Mouse (Mus musculus): ENCODE measurements around the gene Rbm33. TPM values are rescaled to one million over a fixed set of nuclear protein-coding genes. Genes with fewer than 3 reads are reported as not detected.
A peak's percentile ranks its signal among the peaks of the same experiment; 100 is the strongest.

The Rbm33 gene
- polyA plus RNA-seq, 1 experiment, result not detected

DNA sequence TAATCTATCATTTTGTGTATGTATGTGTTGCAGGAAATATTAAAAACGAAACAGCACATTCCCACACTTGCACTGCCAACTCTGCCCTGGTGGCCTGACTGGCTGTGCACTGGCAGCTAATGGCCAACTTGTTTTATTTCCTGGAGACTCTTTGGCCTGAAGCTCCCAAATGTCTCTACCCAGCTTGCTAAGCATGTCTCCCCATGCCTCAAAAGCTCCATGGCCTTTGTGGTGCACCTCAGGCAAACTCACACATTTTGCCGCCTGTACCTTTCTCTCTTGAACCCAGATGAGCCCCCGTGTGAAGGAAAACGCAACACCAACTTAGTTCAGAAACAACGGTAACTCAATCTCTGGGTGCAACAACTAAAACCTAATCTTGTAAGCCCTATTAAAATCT lies 136.2 kb downstream of the Rbm33 start:
- Histone ChIP-seq H3K27ac (ENCODE audit: insufficient read depth, low read depth, low read length) (no peak overlapping the region), H3K4me1 (ENCODE audit: control insufficient read depth, insufficient read depth, low read length) (peaks cover 4% of the 10 kb centered on the region), H3K4me3 (ENCODE audit: insufficient read depth, low read depth, low read length) (no peak overlapping the region)
- WGBS, result 87% methylated on average over 5 of the region's 5 CpGs
- TF ChIP-seq CTCF (IDR thresholded peaks at IDR 0.05; ENCODE audit: insufficient read depth, low read depth, low read length) (no peak), POLR2A (IDR thresholded peaks at IDR 0.05; ENCODE audit: insufficient read depth, low read depth, low read length) (no peak)

DNA sequence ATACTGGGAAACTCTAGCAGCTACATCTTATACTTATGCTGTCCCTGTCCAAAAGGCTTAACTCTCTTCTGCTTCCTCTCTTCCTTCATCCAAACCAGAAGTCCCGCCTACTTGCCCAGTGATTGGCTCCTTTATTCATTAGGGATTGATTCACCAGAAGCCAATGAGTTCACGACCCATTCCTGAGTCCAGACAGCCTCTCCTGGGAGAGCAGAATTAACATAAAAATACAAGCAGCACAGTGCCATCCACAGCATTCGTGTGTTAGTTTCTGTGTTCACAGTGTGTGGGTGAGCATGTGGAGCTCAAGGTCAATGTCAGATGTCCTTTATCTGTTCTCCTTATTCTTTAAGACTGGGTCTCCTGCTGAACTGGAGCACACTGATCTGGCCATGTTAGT lies 136.6 kb downstream of the Rbm33 start:
- H3K4me1 ChIP-seq (ENCODE audit: control insufficient read depth, insufficient read depth, low read length), result peaks cover 8% of the 10 kb centered on the region
- no peak for TF ChIP-seq CTCF (IDR thresholded peaks at IDR 0.05; ENCODE audit: insufficient read depth, low read depth, low read length)
- no peak for TF ChIP-seq POLR2A (IDR thresholded peaks at IDR 0.05; ENCODE audit: insufficient read depth, low read depth, low read length)
- H3K4me3 ChIP-seq (ENCODE audit: insufficient read depth, low read depth, low read length), result no peak overlapping the region
- no peak overlapping the region for H3K27ac ChIP-seq (ENCODE audit: insufficient read depth, low read depth, low read length)
- 43% methylated on average over 3 of the region's 3 CpGs for WGBS

- H3K4me1 ChIP-seq (ENCODE audit: control insufficient read depth, insufficient read depth, low read length), result peaks cover 12% of the 10 kb centered on the region
- WGBS, result 88% methylated on average over 6 of the region's 6 CpGs
- H3K27ac ChIP-seq (ENCODE audit: insufficient read depth, low read depth, low read length), result no peak overlapping the region
- H3K4me3 ChIP-seq (ENCODE audit: insufficient read depth, low read depth, low read length), result no peak overlapping the region
- TF ChIP-seq POLR2A (IDR thresholded peaks at IDR 0.05; ENCODE audit: insufficient read depth, low read depth, low read length) (no peak), CTCF (IDR thresholded peaks at IDR 0.05; ENCODE audit: insufficient read depth, low read depth, low read length) (no peak)
Measured at GRCm38 (mm10) chr5:28454546-28454945, 137.6 kb downstream of the Rbm33 start.

- 94% methylated on average over 5 of the region's 5 CpGs for WGBS
- H3K4me1 ChIP-seq (ENCODE audit: control insufficient read depth, insufficient read depth, low read length), result peaks cover 12% of the 10 kb centered on the region
- TF ChIP-seq POLR2A (IDR thresholded peaks at IDR 0.05; ENCODE audit: insufficient read depth, low read depth, low read length) (no peak), CTCF (IDR thresholded peaks at IDR 0.05; ENCODE audit: insufficient read depth, low read depth, low read length) (no peak)
- H3K27ac ChIP-seq (ENCODE audit: insufficient read depth, low read depth, low read length), result no peak overlapping the region
- no peak overlapping the region for H3K4me3 ChIP-seq (ENCODE audit: insufficient read depth, low read depth, low read length)
Measured at GRCm38 (mm10) chr5:28455721-28456120, 138.8 kb downstream of the Rbm33 start.

GRCm38 (mm10) chr5:28456366-28456765 lies 139.4 kb downstream of the Rbm33 start:
- WGBS, result 87% methylated on average over 1 of the region's 1 CpGs
- peaks cover 12% of the 10 kb centered on the region for H3K4me1 ChIP-seq (ENCODE audit: control insufficient read depth, insufficient read depth, low read length)
- TF ChIP-seq CTCF (IDR thresholded peaks at IDR 0.05; ENCODE audit: insufficient read depth, low read depth, low read length) (no peak), POLR2A (IDR thresholded peaks at IDR 0.05; ENCODE audit: insufficient read depth, low read depth, low read length) (no peak)
- H3K4me3 ChIP-seq (ENCODE audit: insufficient read depth, low read depth, low read length), result no peak overlapping the region
- no peak overlapping the region for H3K27ac ChIP-seq (ENCODE audit: insufficient read depth, low read depth, low read length)

DNA sequence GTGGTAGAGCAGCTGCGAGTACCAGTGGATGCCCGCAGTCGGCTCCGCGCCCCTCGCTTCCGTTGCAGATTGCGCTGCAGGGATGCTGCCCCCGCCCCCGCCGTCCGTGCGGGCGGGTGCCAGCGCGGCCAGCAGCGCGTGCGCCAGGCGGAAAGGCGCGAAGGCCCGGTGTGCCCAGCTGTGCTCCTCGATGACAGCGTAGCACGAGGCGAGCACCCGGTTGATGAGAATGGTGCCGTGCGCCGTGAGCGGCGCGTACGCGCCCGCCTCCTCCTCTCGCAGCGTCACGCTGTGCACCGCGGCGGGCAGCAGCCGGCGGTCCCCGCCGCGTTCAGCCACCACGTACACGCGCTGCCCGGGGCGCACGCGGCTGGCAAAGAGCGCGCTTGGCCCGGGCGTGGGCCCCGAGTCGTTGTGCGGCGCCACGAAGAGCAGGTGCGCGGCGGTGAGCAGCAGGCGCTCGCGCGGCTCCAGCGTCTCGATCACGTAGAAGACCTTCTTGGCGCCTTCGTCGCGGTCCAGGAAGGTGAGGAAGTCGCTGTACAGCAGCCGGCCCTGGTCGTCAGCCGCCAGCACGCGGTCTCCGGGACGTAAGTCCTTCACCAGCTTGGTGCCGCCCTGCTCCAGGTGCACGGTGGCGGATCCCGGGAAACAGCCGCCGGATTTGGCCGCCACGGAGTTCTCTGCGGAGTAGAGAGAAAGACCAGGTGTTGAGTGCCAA lies 141.2 kb downstream of the Rbm33 start:
- Histone ChIP-seq H3K4me1 (ENCODE audit: control insufficient read depth, insufficient read depth, low read length) (peaks cover 18% of the 10 kb centered on the region), H3K27ac (ENCODE audit: insufficient read depth, low read depth, low read length) (no peak overlapping the region), H3K4me3 (ENCODE audit: insufficient read depth, low read depth, low read length) (peak overlapping the region; percentile 31)
- no peak for TF ChIP-seq POLR2A (IDR thresholded peaks at IDR 0.05; ENCODE audit: insufficient read depth, low read depth, low read length)
- no peak for TF ChIP-seq CTCF (IDR thresholded peaks at IDR 0.05; ENCODE audit: insufficient read depth, low read depth, low read length)
- WGBS, result 7% methylated on average over 95 of the region's 95 CpGs

DNA sequence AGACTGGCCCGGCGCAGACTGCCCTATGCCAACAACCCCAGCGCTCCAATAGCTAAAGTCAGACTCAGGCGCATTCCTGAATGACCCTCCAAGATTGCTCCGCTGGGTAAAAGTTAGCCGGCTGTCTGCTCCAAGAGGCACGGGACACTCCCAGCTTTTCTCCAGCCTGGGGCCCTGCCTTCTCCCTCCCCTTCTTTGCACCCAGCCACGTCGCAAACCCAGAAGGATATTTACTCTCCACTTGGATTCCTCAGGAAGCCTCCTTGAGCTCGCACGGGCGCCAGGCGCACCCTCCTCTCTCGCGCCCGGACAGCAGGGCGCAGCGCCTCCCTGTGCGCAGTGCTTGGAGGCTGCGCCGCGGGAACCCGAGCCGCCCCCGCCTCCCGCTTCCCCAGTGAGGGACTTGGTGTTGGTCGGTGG lies 141.9 kb downstream of the Rbm33 start:
- 21% methylated on average over 27 of the region's 27 CpGs for WGBS
- H3K4me3 ChIP-seq (ENCODE audit: insufficient read depth, low read depth, low read length), result no peak overlapping the region
- H3K4me1 ChIP-seq (ENCODE audit: control insufficient read depth, insufficient read depth, low read length), result peaks cover 24% of the 10 kb centered on the region
- H3K27ac ChIP-seq (ENCODE audit: insufficient read depth, low read depth, low read length), result no peak overlapping the region
- TF ChIP-seq POLR2A (IDR thresholded peaks at IDR 0.05; ENCODE audit: insufficient read depth, low read depth, low read length) (no peak), CTCF (IDR thresholded peaks at IDR 0.05; ENCODE audit: insufficient read depth, low read depth, low read length) (no peak)

GRCm38 (mm10) chr5:28459456-28460225 lies 142.7 kb downstream of the Rbm33 start:
- H3K4me3 ChIP-seq (ENCODE audit: insufficient read depth, low read depth, low read length), result no peak overlapping the region
- no peak overlapping the region for H3K27ac ChIP-seq (ENCODE audit: insufficient read depth, low read depth, low read length)
- TF ChIP-seq POLR2A (IDR thresholded peaks at IDR 0.05; ENCODE audit: insufficient read depth, low read depth, low read length) (no peak), CTCF (IDR thresholded peaks at IDR 0.05; ENCODE audit: insufficient read depth, low read depth, low read length) (no peak)
- 35% methylated on average over 41 of the region's 41 CpGs for WGBS
- peaks cover 27% of the 10 kb centered on the region for H3K4me1 ChIP-seq (ENCODE audit: control insufficient read depth, insufficient read depth, low read length)

All from olfactory bulb, adult 2 months (tissue).